Mouse (Mus musculus) stomach, postnatal 0 days (tissue): Measurements from ENCODE around the gene Tmem94. TPM values are rescaled to one million over a fixed set of nuclear protein-coding genes. Genes with fewer than 3 reads are reported as not detected.
A peak's percentile ranks its signal among the peaks of the same experiment; 100 is the strongest.

Source experiments
- ATAC-seq: fragments of 200-750 bp; cut with Nextera tagmentation; 2 replicates; pipeline ENCODE4 v1.8.0; 2017; ENCODE audit not compliant: low FRiP score, low TSS enrichment
- DNase-seq: peaks from one replicate; pipeline ENCODE4 v3.0.0-alpha.2; 2016; ENCODE audit warnings: low spot score
- H3K27ac ChIP-seq: fragments of 300-500 bp; sonication (generic); replicated peaks from 2 replicates; pipeline ENCODE4 v1.5.1; 2014; ENCODE audit warnings: mild to moderate bottlenecking, control low read depth
- H3K27me3 ChIP-seq: fragments of 300-500 bp; sonication (generic); 2 replicates; pipeline ENCODE4 v1.6.1; 2014; ENCODE audit warnings: low read length; ENCODE audit not compliant: control insufficient read depth, insufficient read depth
- H3K36me3 ChIP-seq: fragments of 300-500 bp; sonication (generic); 2 replicates; pipeline ENCODE4 v1.6.1; 2014; ENCODE audit warnings: low read length, mixed read lengths; ENCODE audit not compliant: control insufficient read depth, insufficient read depth
- H3K4me1 ChIP-seq: fragments of 300-500 bp; sonication (generic); replicated peaks from 2 replicates; pipeline ENCODE4 v1.6.1; 2014; ENCODE audit warnings: antibody characterized with exemption; ENCODE audit not compliant: control insufficient read depth, insufficient read depth
- H3K4me2 ChIP-seq: fragments of 300-500 bp; sonication (generic); replicated peaks from 2 replicates; pipeline ENCODE4 v1.6.1; 2014; ENCODE audit warnings: low read depth, mild to moderate bottlenecking, control low read depth, moderate library complexity
- H3K4me3 ChIP-seq: fragments of 300-500 bp; sonication (generic); 2 replicates; pipeline ENCODE4 v1.5.1; 2014; ENCODE audit warnings: low read depth, low read length, control low read depth
- H3K9ac ChIP-seq: fragments of 300-500 bp; sonication (generic); 2 replicates; pipeline ENCODE4 v1.6.1; 2014; ENCODE audit warnings: mild to moderate bottlenecking, low read length, control low read depth, mixed read lengths
- H3K9me3 ChIP-seq: fragments of 300-500 bp; sonication (generic); 2 replicates; pipeline ENCODE4 v1.6.1; 2016; ENCODE audit warnings: low read length; ENCODE audit not compliant: control insufficient read depth
- CTCF ChIP-seq: IDR thresholded peaks from 2 replicates; pipeline ENCODE4 v1.5.1; 2016; ENCODE audit warnings: antibody characterized with exemption, low read depth, mild to moderate bottlenecking, moderate library complexity
- EP300 ChIP-seq: optimal IDR thresholded peaks from 2 replicates; pipeline ENCODE3; 2016; ENCODE audit warnings: antibody characterized with exemption
- WGBS: fragments of 180-500 bp; shearing (Covaris S2); extraction: QIAGEN DNeasy Blood & Tissue Kit; methylation state at CpG from one replicate; pipeline ENCODE4 v1.1.7; 2014; 5-methylcytosine and 5-hydroxymethylcytosine counted together
- polyA plus RNA-seq: library from polyadenylated mRNA; unstranded; fragments of >200 nt; fragmentation: Nextera tagmentation; extraction: Ambion mirVana; gene quantifications from 2 replicates; pipeline ENCODE4 v1.2.1, GENCODE M21; 2015

The Tmem94 gene
- polyA plus RNA-seq, 1 experiment from 2014 or later = 8.2 TPM

GRCm38 (mm10) chr11:115833021-115833513 is 67.8 kb downstream of the Tmem94 start:
- H3K4me1 ChIP-seq = peaks cover 15% of the 10 kb centered on the region
- ATAC-seq (peak; percentile 46), DNase-seq (peak; percentile 77)
- WGBS = 15% methylated on average over 8 of the region's 8 CpGs
- no peaks in the 10 kb centered on the region for H3K9me3 ChIP-seq
- H3K36me3 ChIP-seq = no peaks in the 10 kb centered on the region
- peak overlapping the region; percentile 76 for H3K27ac ChIP-seq
- H3K9ac ChIP-seq = no peak overlapping the region
- peak overlapping the region; percentile 33; the same call in 1 of the 2 replicates for H3K4me2 ChIP-seq
- no peaks in the 10 kb centered on the region for H3K27me3 ChIP-seq
- TF ChIP-seq CTCF (peak; percentile 40), EP300 (no peak)
- no peak overlapping the region for H3K4me3 ChIP-seq

DNA sequence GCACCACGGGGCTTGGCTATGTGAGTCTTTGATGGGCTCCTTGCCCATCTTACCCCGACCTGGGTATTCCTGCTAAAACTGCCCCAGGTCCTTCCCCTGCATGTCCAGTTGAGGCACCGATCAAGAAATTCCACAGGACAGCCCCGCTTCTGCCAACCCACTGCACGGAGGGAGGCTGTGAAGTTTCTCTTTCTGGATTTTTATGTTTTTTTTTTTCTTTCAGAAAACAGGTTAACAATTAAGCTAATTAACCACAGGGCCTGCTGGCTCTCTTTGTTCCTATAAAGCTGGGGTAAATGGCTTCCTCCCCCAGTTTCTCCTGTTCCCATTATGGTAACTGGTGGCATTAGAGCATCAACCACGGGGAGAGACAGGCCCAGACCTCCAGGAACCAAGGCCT is 68.8 kb downstream of the Tmem94 start:
- TF ChIP-seq EP300 (no peak), CTCF (no peak)
- H3K9me3 ChIP-seq = no peaks in the 10 kb centered on the region
- H3K4me2 ChIP-seq = no peak overlapping the region
- peaks cover 15% of the 10 kb centered on the region for H3K4me1 ChIP-seq
- H3K36me3 ChIP-seq = no peaks in the 10 kb centered on the region
- no peak for DNase-seq
- no peak for ATAC-seq
- peak overlapping the region; percentile 86 for H3K27ac ChIP-seq
- H3K4me3 ChIP-seq = no peak overlapping the region
- peak overlapping the region; percentile 23; the same call in 1 of the 2 replicates for H3K9ac ChIP-seq
- WGBS = 70% methylated on average over 6 of the region's 6 CpGs
- no peaks in the 10 kb centered on the region for H3K27me3 ChIP-seq

DNA sequence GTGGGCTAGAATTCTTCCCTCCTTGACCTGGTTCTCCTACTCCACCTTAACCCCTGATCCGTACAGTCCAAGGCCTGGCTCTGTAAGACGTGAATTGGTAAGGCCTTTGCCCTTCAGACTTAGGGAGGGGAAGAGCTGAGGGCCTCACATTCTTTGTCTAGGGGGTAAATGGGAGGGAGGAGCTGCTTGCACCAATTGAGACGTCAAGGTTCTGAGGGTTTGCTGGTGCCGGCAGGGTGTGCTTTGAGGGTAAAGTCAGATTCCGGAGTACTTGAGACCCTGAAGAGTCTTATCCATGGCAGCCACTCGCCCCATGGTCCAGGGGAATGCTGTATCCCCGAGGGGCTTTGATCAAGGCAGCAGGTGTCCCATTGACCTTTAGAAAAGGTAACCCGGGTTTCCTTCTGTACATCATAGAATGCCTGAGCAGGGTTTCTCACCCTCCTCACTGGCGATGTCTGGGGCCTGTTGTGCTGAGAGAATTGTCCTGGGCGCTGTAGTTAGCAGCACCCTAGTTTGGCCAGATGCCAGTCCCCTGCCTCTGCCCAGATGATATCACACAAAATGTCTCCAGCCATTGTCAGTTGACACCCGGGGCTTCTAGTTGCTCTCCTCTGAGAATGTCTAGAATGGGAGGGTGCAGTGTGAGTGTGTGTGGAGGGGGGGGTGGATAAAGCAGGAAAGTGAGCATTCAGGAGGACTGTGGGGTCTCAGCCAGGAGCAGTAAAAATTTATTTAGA is 71.6 kb downstream of the Tmem94 start:
- peaks cover 10% of the 10 kb centered on the region for H3K4me1 ChIP-seq
- H3K27ac ChIP-seq = peak overlapping the region; percentile 86

DNA sequence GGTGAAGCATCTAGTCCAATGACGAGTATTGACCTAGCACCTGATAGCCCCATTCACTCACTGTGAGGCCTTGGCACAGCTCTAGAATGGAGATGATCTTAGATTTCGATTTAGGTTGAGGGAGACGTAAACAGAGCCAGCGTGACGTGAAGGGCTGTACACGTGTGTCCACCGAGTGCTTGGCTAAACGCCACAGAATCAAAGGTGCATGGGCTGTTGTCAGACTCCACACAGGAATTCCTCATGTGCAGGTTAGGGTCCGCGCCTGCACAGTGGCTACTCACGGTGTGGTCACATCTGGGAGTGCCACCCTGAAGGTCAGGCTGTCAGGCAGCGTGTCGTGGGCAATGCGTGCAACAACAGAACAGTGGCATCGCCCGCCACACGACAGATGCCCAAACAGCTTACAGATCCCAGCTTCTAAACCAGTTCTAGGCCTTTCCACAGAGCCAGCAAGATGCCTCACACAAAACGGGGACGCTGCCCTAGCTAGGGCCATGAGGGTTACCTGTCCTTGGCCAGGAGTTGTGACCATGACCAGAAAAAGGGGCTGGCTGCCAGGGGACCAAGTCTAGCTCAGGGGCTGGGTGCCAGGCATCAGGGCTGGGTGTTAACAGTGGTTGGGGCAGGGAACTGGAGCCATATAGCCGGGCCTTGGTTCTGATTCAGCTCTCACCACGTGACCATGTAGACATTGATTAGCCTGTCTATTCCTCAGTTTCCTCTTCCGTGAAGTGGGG is 72.5 kb downstream of the Tmem94 start:
- DNase-seq = no peak
- 83% methylated on average over 22 of the region's 22 CpGs for WGBS
- TF ChIP-seq EP300 = no peak
- TF ChIP-seq CTCF = no peak
- H3K27ac ChIP-seq = peak overlapping the region; percentile 86
- no peaks in the 10 kb centered on the region for H3K36me3 ChIP-seq
- H3K4me1 ChIP-seq = peaks cover 8% of the 10 kb centered on the region
- H3K4me3 ChIP-seq = no peak overlapping the region
- H3K4me2 ChIP-seq = no peak overlapping the region
- no peaks in the 10 kb centered on the region for H3K27me3 ChIP-seq
- ATAC-seq = no peak
- H3K9ac ChIP-seq = no peak overlapping the region
- H3K9me3 ChIP-seq = no peaks in the 10 kb centered on the region

More for the DNA sequence above, 71.6 kb downstream of the Tmem94 start:
- DNase-seq (no peak), ATAC-seq (no peak)
- no peaks in the 10 kb centered on the region for H3K27me3 ChIP-seq
- no peaks in the 10 kb centered on the region for H3K9me3 ChIP-seq
- peak overlapping the region; percentile 35; the same call in 1 of the 2 replicates for H3K9ac ChIP-seq
- no peak overlapping the region for H3K4me2 ChIP-seq
- TF ChIP-seq CTCF (no peak), EP300 (no peak)
- H3K4me3 ChIP-seq = no peak overlapping the region
- 45% methylated on average over 11 of the region's 11 CpGs for WGBS
- no peaks in the 10 kb centered on the region for H3K36me3 ChIP-seq

DNA sequence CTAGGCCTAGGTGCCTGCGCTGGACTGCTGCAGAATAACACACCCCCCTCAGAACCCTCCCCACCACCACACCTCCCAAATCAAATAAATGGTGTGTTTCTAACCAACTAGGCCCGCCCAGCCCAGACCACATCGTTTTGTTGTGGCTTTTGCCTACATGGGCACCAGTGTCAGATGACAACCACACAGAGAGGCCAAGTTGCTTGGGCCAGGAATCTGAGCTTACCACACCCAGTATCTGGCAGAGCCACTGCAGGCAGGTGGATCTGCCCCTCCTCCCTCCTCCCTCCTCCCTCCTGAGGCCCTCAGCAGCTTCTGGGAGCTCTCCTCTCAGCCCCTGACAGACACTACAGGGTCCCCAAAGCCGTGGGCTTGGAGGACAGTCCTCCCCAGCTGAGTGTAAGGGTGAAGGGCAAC is 73.7 kb downstream of the Tmem94 start:
- peak overlapping the region; percentile 86 for H3K27ac ChIP-seq
- H3K27me3 ChIP-seq = no peaks in the 10 kb centered on the region
- no peak overlapping the region for H3K4me3 ChIP-seq
- DNase-seq (peak; percentile 86), ATAC-seq (peak; percentile 50)
- H3K4me1 ChIP-seq = peaks cover 2% of the 10 kb centered on the region; the same call in 1 of the 2 replicates
- H3K9me3 ChIP-seq = no peaks in the 10 kb centered on the region
- WGBS = 36% methylated on average over 4 of the region's 4 CpGs
- H3K36me3 ChIP-seq = no peaks in the 10 kb centered on the region
- H3K4me2 ChIP-seq = 0 out of 2 replicates have a peak overlapping the region, but pooled peaks have one; percentile 6
- TF ChIP-seq CTCF (no peak), EP300 (no peak)
- no peak overlapping the region for H3K9ac ChIP-seq
